Mouse (Mus musculus) lung, postnatal 25 days (tissue): ENCODE results near the gene Evpl.
"Not testable (repeated sequence)": the region's sequence is repeated elsewhere in the genome, so short reads cannot be mapped to it uniquely, and the experiment has no call there.

ENCODE experiments used
- DNase-seq: peaks from one replicate; pipeline ENCODE4 v3.0.0; 2022; ENCODE audit warnings: low spot score

Gene Evpl

DNA sequence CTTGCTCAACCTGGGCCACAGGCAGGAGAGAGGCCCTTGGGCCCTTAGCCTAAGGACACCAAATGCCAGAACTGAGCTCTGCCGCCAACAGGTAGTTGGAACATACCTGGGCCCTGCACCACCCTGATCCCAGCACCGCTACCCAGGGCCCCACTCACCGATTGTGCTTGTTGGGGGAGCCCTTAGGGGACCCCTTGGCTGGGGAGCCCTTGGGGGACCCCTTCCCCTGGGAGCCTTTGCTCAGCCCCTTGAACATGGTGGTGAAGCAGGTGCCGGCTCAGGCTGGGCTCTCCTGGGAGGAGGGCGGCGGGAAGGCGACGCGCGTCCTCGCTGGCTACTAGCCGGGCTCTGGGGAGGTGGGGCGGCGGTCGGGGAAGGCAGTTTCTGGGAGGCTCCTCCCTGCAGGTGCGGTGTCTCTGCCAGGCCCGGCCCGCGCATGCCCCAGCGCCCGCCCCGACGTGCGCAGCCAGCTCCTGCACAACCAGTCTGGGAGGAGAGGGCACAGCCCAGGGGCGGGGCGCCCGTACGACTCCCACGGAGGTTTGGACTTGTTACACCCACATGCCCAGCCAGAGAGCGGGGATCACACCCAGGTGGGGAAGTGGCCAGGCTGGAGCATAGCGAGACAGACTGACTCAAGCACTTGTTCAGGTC is at the start of gene Evpl:
Evpl (minus strand) TSS at position 336 of the 654 bp plus-strand sequence.
- DNase-seq, result peak; percentile 90

DNA sequence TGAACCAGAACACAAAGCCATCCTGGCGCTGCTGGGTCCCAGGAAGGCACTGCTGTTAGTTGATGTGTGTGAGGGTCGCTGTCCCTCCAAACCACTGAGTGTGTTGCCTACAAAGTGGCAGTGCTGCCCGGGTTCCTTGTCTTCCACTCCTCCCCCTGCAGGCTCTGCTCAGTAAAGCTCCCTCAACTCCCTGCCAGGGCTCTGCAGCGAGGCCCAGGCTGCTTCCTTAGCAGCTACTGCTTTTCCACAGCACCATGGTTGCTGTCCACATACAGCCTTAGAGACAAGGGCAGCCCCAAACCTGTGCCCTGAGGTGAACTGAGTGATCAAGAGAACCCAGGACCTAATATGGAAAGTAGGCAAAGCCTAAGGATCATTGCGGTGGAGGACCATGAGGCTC is 49.5 kb upstream of the Evpl start:
- no peak for DNase-seq

DNA sequence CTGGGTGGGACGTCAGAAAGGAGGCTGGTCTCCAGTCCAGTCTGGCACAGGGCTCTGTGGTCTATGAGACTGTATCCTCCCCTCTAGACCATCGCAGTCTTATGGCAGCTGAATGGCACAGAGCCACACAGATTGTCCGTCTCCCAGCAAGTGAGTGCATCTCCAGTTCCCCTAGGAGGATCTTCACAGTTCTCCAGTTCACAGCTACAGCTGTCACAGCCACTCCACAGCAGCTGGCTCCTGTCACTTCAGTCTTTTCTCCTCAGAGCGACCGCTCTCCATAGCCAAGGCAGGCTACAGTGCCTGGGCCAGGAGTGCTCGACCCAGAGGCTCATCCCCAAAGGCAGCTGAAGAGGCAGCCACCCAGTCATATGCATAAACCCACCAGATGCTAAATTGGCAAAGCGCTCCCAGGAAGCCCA is 47.9 kb upstream of the Evpl start:
- DNase-seq, result peak; percentile 16

DNA sequence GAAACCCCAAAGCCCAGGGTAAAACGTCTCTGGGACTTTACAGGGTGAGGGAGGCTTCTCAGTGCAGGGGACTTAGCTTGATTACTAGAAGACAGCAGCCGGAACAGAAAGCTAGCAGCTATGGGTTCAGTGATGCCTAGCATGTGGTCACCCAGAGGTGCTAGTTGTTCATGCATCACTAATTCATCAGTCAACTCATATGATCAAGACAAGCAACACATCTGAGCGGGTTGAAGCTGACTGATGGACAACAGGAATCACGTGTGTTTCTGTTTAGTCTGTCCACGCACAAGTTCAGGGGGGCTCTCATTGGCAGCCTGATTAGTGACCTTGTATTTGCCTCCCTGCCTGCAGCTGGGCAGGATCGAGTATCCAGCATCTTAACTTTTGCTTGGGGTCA is 46.1 kb upstream of the Evpl start:
- no peak for DNase-seq

DNA sequence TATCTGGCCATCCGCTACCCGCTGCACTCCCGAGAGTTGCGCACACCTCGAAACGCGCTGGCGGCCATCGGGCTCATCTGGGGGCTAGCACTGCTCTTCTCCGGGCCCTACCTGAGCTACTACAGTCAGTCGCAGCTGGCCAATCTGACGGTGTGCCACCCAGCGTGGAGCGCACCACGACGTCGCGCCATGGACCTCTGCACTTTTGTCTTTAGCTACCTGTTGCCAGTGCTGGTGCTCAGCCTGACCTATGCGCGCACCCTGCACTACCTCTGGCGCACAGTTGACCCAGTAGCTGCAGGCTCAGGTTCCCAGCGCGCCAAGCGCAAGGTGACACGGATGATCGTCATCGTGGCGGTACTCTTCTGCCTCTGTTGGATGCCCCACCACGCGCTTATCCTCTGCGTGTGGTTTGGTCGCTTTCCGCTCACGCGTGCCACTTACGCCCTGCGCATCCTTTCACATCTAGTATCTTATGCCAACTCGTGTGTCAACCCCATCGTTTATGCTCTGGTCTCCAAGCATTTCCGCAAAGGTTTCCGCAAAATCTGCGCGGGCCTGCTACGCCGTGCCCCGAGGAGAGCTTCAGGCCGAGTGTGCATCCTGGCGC is 45.1 kb upstream of the Evpl start:
- DNase-seq, result no peak

DNA sequence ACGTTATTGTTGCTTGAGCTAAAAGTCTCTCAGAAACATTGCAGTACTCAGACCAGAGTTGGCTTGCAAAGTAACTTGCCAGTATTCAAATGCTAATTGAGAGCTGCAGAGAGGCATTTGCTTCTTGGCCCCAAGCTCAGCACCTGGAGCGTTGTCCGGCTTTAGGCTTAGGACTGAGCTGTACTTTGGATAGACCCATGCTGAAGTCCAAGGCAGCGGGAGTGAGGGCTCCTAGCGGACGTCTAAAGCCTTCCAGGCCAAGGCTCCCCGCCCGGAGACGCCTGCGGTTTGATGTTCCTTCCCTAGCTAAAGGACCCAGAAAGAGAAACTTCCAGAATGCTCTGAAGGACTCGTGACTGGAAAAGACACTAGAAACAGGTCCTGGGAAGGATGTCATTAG is 44.2 kb upstream of the Evpl start:
- no peak for DNase-seq

DNA sequence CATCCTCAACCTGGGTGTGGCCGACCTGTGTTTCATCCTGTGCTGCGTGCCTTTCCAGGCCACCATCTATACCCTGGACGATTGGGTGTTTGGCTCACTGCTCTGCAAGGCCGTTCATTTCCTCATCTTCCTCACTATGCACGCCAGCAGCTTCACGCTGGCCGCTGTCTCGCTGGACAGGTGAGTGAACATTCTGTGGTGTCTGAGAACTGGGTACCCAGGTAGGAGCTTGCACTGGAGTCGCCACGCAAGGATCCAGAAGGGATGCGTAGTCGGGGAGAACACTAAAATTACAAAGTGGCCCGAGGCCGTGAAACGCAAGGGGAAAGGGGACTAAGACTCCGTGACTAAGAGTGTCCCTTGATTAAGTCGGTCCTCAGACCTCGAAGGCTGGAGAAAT is 43.8 kb upstream of the Evpl start:
- no peak for DNase-seq

DNA sequence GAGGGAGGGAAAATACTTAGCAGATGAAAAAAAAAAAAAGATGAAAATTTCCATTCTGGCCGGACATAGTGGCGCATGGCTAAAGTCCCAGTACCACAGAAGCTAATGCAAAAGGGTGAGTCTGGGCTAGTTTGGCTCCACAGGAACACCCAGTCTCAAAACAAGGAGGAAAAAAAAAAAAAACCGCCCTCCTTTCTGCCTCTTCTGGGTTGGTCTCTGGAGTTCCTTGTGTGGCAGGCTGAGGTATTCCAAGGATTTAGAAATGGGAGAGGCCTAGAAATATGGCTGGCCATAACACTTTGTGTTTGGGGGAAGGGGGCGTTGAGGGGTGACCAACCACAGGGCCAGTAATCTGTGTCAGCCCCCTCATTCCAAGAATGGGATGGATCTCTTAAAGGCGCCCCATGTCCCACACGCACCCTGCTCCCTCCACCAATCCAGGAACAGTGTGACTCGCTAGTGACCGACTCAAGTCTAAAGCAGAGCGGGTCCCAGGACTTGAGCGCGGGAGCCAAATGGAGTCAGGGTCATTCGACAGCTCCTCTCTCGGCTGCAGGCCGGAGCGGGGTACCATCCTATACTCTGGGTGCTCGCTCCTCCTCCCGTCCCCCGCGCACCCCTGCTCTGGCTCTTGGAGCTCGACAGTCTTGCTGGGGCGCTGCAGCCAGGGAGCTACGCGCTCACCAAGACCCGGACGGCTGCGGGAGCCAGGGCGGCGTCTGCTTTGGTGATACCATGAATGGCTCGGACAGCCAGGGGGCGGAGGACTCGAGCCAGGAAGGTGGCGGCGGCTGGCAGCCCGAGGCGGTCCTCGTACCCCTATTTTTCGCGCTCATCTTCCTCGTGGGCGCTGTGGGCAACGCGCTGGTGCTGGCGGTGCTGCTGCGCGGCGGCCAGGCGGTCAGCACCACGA is 43.1 kb upstream of the Evpl start, which contains the start of gene Galr2:
Galr2 (plus strand) TSS at position 189 of the 913 bp plus-strand sequence.
- no peak for DNase-seq

DNA sequence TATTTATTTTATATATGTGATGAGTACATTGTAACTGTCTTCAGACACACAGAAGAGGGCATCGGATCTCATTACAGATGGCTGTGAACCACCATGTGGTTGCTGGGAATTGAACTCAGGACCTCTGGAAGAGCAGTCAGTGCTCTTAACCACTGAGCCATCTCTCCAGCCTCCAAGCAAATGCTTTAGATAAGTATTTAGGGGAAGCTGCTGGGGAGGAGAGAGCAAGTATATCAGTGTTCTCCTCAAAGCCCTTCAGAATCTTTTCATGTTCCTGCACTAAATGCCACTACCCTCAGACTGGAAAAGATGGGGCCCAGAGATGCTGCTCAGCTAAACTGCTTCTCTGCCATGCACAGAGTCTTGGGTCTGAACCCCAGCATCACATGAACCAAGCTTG is 39.3 kb upstream of the Evpl start:
- not testable (repeated sequence) for DNase-seq

DNA sequence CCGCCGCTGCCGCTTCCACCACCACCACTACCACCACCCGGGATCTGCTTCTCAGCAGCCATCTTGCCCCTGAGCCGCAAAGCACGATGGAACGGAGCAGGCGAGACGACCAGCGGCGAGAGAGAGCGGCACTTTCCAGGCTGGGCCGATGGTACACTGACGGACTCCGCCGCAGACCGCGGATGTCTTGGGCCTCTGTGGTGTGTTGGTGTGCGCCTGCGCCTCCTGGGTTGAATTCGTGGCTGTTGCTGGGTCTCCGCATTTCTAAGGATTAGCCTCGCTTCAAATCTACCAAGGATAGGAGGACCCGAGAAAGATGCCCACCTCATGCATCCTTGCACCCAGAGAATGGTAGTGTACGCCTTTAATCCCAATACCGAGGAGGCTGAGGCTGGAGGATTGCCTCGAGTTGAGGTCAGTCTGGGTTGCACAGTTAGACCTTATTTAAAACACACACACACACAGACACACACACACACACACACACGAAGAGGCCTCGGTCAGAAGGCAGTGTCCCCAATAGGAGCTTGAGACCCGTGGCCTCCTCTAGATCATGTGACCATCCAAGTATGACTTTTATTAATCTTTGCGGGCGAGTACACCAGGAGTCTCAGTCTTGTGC is 36.3 kb upstream of the Evpl start, which contains the start of gene Srp68:
Srp68 (minus strand) TSS at position 173 of the 622 bp plus-strand sequence.
- DNase-seq, result peak; percentile 93

DNA sequence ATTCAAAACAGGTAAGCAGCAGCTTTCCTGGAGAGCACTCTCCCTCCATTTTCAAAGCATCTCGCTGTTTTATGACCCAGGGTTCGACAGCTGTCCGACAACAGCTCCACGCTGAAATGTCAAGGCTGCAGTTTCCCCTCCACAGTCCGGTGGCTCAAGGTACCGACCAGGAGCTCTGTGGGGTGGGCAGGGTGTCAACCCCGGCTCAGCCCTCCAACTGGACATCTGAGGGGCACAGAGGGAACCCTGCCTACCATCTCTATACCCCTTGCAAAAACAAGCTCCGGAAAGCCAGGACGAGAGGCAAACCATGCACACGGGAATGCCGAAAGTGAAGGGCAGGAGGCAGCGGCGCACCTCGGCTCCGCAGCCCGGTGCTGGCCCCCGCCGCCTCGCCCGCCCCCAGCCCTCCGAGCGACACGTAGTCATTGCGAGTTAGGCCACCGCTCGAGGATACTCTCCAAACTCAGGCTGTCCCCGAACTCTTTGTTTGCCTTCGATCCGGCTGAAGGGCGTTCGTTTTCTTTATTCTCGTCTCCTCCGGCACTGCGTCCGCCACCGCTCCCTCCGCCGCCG is 35.7 kb upstream of the Evpl start:
- no peak for DNase-seq

DNA sequence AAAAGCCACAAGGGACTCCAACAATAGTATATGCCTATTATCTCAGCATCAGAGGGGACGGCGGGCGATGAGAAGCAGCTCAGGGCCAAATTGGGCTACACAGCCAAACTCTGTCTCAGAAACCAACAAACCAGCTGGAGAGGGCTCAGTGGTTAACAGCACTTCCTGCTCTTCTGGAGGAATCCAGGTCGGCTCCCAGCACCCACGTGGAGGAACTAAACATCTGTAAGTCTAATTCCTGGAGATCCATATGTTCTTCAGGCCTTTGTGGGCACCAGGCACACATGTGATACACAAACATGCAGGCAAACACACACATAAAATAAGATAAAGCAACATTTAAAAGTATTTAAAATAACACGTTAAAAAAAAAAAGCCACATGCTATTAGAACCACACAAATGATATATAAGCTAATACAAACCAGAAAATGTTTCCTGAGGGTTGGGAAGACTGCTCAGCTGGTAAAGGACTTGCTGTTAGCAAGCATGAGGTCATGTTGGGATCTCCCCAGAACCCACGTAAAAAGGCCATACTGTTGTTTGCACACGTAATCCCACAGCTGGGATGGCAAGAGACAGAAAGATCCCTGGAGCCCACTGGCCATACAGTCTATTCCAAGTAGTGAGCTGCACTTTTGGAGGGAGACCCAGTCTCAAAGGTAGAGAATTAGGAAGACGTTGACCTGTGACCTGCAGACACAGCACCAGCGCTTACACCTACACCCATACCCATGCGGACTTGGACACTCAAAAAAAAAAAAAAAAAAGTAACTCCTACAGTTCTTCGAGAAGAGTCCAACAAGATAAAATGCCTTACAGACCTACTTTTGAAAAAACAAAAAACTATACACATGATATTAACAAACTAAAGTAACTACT is 35.0 kb upstream of the Evpl start:
- no peak for DNase-seq

DNA sequence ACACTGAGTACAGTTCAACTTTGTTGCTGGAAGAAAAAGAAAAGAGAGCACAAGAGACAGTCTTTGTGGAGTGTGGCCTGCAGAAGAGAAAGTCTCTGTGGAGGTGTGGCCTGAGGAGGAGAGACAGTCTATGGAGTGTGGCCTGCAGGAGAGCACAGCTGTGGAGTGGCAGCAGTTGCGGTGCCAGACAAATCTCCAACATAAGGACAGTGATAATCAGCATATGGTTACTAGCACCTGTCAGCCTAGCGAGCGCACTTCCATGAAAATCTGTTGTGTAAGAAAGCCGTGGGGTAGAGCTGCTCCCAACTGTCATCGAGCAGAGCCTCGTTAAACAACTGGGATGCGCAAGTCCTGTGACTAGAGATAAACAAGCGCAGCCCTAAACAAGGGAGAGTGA is 31.7 kb upstream of the Evpl start:
- no peak for DNase-seq

DNA sequence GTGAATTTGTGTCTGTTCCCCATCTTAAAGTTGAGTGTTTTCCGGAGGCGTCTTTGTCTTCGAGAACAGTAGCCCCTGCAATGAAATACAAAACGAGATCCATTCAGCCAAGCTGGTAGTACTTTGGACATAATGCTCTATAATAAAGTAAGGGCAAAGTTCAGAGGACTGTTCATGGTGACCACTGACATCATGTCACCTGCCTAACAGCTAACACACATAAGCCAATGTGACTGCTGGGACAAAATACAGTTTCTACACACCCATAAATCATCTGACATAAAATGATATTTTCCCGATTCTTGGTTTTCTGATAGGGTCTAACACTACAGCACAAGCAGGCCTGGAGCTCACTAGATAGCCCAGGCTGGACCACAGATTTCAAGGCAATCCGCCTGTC is 30.4 kb upstream of the Evpl start:
- no peak for DNase-seq

DNA sequence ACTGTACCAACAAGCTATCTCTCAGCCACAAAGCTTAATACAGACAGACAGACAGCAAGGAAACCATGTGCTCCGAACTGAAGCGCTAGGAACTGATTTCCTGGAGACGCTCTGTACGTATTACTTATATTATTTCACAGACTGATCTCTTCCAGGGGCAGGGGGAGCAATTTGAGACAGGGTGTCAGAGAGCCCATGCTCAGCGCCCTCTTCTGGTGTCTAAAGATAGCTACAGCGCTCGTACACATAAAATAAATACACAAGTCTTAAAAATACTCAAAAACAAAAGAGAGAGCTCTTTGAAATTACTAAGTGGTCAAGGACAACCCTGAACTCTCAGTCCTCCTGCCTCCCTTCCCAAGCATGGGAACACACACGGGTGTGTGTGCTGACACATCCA is 29.8 kb upstream of the Evpl start:
- no peak for DNase-seq

DNA sequence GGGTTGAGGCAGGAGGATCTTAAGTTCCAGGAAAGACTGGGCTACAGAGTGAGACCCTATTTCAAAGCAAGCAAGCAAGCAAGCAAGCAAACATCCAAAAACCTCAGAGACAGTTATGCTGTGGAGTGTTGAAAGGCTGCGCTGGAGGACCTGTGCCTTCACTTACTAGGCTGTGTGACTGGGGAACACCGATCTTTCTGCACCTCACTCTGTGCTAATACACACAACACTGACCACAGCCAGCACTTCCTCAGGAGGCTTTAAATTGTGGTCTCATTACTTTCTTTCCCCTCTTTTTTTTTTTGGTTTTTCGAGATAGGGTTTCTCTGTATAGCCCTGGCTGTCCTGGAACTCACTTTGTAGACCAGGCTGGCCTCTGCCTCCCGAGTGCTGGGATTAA is 28.0 kb upstream of the Evpl start:
- no peak for DNase-seq

DNA sequence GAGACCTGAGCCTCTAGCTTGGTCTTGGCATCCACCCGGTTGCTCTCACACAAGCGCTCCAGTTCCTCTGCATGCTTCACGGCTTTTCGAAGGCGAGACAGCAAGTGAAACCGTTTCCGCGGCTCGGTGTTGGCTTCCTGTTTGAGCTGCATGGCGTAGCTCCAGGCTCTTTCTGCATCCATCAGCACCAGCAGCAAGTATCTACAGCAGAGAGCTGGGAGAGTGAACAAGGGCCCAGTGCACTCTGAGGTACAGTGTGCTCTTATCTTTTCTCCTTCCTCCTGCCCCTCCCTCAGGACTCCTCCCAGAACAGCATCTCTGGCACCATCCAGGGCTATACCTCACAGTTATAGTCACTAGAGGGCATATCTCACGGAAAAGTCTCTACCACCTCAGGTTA is 27.5 kb upstream of the Evpl start:
- DNase-seq, result no peak

DNA sequence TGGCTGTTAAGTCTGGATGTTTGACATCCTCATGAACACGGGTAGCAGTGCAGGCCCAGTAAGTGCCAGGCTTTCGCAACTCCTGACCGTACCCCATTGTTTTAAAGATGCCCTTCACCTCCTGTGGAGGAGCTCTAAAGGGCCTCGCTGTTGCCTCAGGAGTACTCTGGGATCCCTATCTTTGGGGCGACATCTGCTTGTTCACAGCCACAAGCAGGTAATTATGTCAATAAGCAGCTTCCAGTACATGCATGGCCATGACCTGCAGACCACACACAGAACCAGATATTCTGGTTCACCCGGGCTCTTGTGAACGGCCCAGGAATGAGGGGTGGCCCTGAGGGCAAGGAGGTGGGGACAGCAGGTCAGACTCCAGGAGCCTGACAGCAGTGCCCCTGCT is 22.4 kb upstream of the Evpl start:
- DNase-seq, result peak; percentile 84

DNA sequence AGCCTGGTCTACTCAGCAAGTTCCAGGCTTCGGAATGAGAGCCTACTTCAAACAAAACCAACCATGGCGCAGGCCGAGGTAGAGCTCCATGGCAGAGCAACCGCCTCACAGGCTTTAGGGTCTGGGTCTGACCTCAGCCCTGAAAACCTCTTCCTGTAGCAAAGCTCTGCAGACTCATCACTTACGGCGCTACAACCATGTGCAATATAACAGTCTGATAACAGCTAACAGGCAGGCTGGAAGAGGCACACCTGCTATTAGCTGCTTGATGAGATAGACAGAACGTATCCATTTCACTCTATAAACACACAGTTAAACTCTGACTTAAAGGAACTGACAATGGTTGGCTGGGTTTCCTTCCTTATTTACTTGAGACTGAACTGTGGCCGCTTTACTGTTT is 21.6 kb upstream of the Evpl start:
- DNase-seq, result no peak

DNA sequence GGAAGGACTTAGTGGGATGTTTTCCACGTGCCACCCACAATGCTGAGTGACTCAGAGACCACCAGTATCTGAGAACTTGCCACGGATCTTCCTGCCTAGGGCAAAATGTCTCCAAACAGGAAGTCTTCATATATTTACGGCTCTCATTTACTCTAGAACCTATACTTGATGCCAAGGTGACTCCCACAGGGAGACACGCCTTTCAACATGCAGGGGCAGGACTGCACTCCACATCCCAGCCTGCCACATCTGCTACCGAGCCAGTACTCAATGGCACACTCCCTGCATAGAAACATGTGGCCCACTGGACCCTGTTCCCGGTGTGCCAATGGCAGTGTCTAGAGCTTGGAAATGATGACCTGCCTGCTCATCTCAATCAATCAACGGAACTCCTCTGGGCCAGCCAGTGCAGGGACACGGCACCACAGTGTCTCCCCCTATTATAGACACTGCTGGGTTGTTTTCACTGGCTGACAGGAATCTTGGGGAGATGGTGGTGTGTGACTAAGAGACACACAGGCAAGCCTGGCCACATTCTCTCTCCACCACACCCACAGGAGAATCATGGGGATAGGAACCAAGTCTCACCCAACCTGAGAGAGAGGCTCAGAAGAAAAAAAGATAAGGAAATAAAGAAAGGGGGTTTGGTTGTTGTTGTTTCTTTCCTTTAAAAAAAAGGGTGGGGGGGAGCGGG is 18.3 kb upstream of the Evpl start:
- DNase-seq, result no peak
